Mouse (Mus musculus): ENCODE data around the gene Herc3. TPM values are rescaled to one million over a fixed set of nuclear protein-coding genes. Genes with fewer than 3 reads are reported as not detected.

The Herc3 gene
- total RNA-seq, 1 experiment from 2014 or later: 40.5 TPM

Other genes starting within 250 kb of the Herc3 start
- gene Abcg2, start 246.9 kb upstream of the Herc3 start, total RNA-seq (2021): 21.1 and 31.8 TPM in 2 replicates
- gene Nap1l5, start 75.6 kb downstream of the Herc3 start, total RNA-seq (2021): 33.5 TPM in 2 replicates
- 49.5 and 64.0 TPM in 2 replicates for gene Fam13a, start 193.1 kb downstream of the Herc3 start, total RNA-seq (2021)